Mouse (Mus musculus): ENCODE results near the gene Slc39a8.

Gene Slc39a8

DNA sequence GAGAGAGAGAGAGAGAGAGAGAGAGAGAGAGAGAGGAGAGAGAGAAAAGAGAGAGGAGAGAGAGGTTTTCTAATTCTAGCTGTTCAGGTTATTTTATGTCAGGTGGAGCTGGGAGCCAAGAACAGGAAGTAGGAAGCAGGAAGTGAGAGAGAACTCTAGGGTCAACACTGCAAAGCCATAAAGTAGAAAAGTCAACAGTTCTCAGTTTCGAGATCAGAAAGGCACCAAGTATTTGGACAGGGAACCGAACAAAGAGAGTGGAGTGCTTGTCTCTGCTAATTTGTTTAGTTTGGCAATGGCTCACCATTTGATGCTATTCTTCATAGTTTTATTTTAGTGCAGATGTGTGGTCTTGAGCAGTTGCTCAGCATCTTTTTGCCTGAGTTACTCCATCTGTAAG, 26.5 kb downstream of the Slc39a8 start:
- DNase-seq: no peak

DNA sequence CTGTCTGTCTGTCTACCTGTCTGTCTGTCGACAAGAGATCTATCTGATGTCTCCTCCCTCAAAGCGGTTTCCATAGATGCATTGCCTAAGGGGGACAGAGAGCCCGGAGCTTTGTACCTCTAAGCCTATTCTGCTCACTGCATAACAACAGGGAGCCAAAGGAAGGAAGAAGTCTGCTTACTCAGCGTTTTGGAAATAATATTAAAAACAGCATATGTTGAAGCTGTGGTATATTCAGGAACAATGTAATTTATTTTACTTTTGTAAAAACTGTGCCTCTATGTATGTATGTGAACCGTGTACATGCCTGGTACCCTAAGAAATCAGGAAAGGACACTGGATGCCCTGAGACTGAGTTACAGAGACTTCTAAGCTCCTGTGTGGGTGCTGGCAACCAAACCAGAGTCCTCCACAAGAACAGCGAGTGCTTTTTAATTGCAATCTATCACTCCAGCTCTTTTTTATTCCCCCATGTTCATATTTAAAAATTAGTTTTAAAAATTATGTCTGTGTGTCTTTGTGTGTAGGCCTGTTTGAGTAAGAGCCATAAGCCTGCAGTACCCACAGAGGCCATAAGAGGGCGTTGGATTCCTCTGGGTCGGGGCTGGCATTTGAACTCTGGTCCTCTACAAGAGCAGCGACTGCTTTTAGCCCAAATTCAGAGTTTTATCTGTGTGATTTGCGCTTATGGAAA, 28.7 kb downstream of the Slc39a8 start:
- DNase-seq: no peak

DNA sequence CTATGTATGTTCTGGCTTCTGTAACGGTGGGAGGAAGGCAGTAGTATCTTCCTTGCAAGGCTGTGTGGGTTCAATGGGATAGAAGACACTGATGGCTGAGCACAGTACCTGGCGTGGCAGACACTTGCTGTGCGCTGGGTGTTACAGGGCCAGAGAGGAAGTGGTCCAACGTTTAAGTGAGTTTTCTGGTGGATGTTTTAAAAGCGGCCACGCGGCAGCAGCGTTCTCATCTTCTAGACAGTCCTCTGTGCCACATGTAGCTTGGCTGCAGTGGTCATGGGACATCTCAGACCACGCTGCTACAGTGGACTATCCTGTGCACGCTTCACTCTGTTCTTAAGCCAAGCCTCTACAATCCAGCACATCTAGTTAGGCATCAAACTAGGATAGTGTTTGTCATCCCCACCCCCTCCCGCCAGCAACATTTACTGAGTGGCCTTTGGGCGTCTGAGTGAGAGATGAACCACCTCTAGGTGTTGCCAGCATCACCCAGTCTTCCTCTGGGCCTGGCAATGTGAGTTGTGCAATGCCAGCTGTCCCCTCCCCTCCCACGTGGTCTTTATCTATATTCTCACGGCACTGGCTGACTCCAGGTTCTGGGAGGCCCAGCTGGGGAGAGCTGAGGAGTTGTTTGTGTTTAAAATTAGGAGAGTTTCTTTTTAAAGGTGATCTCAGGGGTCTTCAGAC, 29.4 kb downstream of the Slc39a8 start:
- DNase-seq: no peak

DNA sequence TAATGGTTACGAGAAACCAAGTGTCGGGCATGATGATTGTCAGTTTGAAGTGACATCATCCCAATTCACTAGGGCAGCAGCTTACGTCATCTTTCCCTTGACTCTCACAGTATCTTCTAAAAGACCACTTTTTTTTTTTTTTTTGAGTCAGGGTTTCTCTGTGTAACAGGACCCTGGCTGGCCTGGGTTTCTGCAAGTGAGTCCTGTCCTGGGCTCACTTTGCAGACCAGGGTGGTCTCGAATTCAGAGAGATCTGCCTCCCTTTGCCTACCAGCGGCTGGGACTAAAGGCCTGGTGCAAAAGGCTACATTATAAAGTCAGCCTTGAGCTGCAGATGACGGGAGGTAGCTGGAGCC, 29.9 kb downstream of the Slc39a8 start:
- no peak for DNase-seq

DNA sequence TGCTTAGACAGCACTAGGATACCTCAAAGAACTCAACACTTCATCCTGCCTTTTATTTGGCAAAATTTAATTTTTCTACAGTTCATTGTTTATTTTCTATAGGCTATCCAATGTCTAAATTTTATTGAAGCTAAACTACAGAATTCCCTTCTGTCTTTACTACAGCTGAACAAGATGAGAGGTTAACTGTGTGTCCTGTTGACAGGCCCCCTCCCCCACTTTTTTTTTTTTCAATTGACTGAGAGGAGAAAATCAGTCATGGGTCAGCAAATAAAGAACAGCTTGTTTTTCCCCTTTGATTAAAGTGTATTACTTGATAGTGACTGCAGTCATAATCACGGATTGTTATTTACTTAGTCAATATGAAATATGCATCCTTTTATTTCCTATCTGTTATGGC, 31.2 kb downstream of the Slc39a8 start:
- DNase-seq: no peak

DNA sequence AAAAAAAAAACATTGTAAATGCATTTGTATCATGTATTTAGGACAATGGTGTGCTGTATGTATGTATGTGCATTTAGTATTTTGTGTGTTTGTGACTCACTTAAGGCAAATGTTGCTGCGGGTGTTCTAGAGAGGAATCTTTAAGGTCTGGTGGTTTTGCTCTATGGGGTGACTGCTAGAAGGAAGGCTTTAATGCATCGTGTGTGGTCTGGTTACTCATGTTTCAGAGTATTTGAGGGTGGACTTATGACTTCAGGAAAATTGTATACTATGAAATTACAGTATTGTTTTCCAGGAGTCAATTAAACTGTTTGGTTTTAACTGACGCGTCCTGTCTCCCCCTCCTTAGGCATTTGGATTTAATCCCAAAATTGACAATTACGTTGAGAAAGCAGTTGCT, 32.1 kb downstream of the Slc39a8 start:
- no peak for DNase-seq

DNA sequence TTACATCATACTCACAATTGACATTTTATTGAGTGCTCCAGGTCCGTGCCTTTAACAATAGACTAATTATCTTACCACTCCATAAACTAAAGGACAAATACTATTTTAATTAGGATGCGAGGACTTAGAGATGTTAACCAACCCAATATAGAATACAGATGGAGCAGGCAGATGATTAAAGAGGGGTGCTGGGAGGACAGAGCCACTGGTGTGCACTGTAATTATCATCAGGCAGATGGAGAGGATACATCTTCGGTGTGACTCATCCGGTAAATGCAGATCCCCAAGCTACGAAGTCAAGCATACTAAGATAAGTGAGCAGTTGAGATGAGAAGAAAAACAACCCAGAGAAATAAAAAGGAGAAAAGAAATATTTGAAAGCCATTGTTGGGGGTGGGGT, 34.4 kb downstream of the Slc39a8 start:
- peak; percentile 70 for DNase-seq

DNA sequence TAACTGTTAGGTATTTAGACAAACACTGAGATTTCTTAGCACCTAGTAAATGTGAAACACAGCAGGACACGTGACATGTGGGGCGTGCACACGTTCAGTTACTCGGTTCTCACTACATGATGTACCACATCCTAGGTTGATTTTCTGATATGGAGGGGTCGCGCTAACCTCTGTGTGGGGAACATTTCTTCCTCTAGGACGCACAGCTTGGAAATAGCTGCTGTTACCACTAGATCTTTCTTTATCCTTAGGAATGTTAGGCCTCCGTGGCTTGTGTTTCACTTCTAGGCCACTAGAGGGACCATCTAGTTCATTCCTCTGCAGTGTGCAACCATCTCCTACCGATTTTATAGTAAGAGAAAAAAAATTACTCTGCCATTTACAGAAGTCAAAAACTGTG, 37.7 kb downstream of the Slc39a8 start:
- peak; percentile 51 for DNase-seq

DNA sequence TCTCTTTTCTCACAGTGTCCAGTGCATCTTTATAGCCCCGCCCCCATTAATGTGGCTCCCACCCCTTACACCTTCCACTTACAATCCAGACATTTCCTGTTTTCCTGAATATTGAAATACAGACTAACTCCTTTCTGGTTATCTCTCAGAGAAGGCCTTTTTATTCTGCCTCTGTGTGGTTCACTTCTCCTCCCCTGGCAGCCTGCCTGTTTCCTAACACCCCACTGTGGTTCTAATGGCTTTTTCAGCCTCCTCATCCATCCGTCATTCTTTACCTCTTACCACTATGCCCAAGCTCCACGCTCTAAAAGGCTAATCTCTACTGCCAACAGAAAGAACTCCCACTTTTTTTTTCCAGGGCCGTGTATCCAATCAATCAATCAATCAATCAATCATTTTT, 44.0 kb downstream of the Slc39a8 start:
- DNase-seq: no peak

DNA sequence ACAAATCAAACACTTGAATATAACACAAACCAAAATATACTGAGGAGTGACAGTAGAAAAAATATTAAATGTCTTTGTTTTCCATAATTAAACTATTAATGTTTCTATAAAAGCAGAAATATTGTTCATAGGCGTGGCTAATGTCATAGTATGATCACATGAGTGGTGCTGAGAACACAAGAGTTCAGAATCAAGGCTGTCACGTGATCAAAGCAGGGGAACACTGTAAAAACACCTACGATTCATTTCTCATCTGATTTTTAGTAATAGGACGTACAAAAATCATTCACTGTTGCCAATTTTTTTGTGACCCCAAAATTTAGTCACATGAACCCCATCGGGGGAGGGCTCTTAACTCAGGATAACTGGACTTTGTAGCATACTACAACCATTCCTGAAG, 47.2 kb downstream of the Slc39a8 start:
- no peak for DNase-seq

DNA sequence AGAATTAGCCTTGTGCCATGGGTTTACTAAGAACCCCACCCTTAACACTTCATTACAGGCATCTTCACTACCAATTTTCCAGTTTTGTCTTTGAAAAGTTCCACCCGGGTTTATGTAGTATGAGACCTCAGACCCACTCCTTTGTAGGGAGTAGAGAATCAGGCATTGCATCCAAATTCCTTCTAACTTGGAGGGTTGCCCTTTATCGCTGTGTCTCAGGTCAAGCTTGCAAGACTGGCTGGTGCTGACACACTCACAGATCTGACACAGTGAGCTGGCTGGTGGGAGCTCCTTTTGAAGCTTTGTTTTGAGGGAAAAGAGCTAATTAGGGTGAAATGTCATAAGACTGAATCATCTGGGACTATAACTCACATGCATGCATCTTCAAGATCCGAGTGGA, 48.5 kb downstream of the Slc39a8 start:
- no peak for DNase-seq

DNA sequence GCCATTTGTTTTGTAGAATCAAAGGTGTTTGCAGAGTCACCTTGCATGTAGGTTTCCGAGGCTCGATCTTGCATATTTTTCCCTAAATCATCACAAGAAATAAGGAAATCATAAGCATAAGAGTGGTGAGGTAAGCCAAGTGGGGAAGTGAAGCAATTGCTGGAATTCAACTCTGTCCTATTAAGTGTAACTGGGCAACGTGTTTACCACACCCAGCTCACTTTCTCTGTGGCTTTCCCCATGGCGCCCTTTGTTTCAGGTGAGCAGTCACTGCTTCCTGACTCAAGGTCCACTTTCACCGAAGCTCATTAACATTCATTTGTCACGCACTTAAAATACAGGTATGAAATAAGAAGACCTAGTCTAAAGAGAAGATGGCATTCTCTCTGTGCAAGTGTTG, 53.0 kb downstream of the Slc39a8 start:
- no peak for DNase-seq

DNA sequence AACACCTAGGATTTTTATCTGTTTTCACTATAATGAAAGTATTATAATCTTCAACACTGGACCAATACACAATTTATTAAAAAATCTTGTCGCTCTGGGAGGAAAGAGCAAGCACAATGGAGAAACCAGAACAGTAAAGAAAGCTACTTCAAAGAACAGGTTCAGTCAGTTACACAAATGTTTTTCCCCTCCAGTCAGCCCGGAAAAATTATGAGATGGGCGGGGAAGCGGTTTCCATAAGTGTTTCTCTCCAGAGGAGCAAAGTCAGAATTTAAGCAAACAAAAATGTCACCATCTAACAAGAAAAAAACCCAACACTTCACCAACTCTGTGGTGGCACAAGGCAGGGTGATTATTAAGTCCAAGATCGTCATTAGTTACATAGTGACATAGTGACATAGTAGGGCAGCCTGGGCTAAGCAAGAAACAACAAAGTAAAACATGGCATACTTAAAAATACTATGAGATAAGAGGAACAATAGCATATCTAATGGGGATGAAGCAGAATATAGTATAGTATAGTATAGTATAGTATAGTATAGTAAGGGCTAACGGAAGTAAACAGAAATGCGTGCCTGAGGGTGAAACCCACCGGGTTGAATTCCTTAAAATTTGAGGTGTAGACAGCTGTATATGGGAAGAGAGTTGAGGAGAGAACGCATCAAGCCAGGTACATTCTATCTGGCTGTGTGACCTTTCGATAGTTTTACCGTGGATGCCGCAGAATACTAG, 61.0 kb downstream of the Slc39a8 start:
- no peak for DNase-seq

DNA sequence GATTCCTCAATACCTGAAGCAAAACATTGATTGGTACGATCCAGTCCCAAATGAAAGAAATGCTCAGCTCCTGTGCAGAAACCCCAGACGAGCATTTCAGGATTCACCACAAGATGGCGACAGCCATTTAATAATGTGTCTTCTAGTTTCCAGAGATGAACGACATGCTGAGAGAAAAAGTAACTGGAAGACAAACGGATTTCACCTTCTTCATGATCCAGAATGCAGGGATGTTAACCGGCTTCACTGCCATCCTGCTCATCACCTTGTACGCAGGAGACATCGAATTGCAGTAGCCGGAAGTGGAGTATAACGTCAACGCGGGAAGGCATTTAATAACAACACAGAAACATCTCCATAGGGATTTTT, 61.6 kb downstream of the Slc39a8 start:
- DNase-seq: peak; percentile 86

DNA sequence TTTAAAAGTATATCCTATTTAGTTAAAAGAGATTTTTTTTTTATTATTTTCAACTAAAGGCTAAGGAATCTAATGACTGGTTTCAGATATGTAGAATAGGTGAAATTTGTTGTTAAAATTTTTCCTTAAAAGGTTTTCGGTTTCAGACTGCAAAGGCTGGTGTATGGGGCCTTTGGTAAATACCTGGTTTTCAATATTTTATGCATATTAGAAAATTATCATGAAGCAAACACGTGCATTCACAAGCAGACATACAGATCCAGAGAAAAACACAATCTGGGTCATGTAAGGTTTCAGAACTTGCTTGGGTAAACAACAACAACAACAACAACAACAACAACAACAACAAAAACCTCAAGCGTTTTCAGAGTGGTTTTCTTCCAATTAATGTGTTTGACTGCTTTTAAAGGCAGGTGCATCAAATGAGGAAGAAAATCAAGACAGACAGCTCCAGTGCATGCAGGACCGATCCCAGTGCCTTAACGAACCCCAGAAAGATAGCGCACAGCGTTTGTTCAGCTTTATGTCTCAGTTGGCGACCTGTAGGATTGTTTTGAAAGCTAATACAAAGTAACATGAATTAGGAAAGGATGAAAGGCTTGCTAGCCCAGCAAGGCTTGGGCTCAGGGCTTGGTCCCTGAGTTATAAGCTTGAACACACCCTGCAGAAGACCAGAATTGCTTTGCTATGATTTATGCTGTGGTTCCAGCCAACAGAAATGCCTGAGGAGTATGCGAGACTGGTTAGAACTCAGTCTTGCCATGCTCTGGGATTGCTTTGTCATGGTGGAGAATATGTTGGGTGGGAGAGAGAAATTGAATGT, 62.2 kb downstream of the Slc39a8 start:
- DNase-seq: no peak

DNA sequence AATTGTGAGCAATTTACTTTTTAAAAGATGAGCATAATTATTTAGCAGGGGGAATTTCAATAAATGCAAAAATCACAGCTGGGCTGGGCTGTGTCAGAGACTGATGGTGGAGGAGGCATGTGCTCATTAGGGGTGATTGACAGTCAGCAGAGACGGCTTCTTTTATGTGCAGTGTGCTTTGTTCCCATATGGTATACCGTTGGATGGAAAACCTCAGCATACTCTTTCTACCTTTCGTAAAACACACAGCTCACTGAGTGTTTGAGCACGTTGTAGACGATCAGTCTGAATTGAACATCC, 62.7 kb downstream of the Slc39a8 start:
- peak; percentile 53 for DNase-seq

DNA sequence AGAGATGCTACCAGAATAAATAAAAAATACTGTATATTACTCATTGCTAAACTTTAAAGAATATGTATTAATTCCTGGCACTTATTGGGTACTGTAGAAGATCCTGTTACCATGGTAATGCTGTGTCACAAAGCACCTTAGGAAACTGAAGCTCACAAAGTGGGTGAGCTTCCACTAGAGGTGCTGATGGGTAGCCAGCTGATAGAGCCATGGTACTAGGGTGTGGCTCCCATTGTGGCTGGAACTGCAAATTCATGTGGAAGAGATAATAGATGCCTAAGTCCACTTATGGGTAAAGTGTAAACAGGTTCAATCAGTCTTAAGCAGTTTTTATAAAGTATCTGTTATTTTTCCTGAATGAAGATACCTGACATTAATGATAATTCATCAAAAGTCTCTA, 64.3 kb downstream of the Slc39a8 start:
- DNase-seq: no peak

DNA sequence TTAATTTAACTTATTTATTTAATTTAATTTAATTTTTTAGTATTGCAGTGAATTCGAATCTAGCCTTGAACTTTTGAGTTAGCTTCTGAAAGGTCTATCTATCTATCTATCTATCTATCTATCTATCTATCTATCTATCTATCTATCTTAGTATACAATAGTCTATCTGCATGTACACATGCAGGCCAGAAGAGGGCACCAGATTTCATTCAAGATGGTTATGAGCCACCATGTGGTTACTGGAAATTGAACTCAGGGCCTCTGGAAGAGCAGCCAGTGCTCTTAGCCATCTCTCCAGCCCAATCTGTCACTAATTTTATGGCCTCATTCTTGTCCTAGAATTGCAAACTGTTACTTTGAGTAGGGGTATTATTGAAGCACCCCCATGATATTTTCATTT, 78.3 kb downstream of the Slc39a8 start:
- DNase-seq: no peak

DNA sequence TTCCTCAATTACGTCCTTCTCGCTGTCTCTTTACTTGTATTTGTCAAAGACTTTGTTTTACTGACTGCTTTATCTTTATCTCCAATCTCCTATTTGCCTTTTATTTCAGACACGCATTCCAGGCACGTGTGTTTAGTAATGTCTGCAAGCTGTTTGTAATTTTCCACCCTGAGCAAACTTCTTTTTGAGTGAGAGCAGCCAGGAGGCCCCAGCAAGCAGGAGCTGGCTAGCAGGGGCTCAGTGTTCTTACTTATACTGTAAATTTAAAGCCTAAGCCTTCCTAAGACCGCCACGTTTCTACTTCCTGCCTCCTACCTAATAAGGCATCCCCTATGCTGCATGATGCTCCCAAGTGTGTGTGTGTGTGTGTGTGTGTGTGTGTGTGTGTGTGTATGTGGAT, 79.8 kb downstream of the Slc39a8 start:
- DNase-seq: no peak

DNA sequence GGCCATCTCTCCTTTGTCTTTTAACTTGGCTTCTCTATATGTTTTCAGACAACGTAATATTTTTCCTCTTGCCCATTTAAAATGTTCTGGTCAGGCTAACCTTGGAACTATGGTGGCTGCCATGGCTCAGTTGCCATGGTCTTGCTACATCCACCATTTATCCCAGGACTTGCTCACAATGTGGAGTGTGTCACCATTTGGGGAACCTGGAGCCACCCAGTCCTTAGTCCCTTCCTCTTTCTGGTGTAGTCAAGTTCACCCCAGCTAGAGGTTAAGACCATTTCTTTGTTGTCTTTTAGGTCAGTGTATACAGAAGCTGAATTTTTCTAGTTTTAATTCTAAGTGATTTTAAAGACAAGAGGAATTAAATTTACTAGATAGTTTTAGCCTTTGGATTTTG, 80.7 kb downstream of the Slc39a8 start:
- DNase-seq: no peak

DNA sequence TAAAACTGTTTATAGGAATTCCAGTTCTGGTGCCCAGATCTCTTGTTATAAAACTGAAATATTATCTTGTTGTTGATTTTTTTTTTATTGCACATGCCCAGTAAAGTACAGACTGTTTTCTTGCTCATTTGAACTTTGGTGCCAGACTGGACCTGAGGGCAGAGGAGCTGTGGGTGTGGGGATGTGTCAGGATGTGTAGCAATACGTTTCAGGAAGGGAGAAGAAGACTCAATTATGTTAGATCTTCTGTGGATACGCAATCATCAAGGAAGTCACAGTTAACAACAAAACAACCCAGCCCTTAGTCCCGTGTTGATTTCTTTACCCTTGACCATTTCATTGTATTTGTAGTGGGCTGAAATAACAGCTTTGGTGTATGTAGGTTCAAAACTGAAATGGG, 81.9 kb downstream of the Slc39a8 start:
- no peak for DNase-seq

DNA sequence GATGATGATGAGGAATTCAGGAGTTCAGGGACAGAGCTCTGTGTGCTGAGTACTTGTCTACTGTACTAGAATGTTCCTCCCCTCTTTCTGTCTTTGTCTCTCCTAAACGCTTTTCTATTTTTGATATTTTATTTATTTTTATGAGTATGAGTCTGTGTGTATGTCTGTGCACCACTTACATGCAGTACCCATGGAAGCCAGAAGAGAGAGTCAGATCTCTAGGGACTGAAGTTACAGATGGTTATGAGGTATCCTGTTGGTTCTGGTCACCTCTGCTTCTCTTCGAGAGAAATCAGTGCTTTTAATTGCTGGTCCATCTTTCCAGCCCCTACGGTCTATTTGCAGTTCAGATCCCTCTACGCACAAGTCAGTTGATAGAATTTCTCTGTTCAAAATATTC, 90.9 kb downstream of the Slc39a8 start:
- no peak for DNase-seq

DNA sequence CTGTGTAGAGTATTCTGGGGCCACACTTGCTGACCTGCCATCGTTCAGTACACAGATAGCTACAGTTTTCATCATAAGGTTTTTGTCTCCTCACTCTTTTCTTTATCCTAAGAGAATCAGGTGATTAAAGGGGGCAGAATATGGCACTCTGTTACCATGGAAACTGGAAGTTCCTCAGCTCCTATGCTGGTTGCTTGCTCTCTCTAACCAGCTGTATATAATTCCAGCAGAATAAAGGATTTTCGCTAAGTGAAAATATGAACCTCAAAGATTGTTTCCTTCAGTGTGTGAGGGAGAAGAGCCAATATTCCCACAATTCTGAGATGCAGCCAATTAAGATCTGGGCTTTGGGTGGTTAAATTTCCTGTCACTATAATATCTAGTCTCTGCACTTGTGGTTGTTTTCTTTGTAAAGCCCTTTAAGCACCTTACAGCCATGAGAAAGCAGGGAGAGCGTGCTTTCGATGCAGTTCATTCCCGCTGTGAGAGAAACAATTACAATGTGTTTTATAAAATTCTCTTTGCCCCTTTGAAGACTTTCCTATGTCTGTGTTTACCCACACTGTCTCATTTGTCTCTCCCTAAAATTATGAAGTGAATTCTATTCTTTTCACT, 93.6 kb downstream of the Slc39a8 start:
- peak; percentile 8 for DNase-seq
